Mouse (Mus musculus): ENCODE results near the gene BC030867. TPM values are rescaled to one million over a fixed set of nuclear protein-coding genes. Genes with fewer than 3 reads are reported as not detected.

Gene BC030867
- total RNA-seq, 2 experiments from 2014 or later, result 0.22 to 0.28 TPM

Small RNAs within 50 kb of the gene (microRNA-seq; reads per million reads assigned to microRNA genes)
- gene Mir8101, result 4.6 to 5.1 reads per million in 2 experiments

Other genes with a start within 250 kb of the BC030867 start
- gene Mpp3, start 220.4 kb upstream of the BC030867 start, total RNA-seq (2021), result 1 to 10 TPM; 1.4 to 1.5 TPM
- 10 to 100 TPM; 49.0 to 52.9 TPM for gene Cd300lg, start 207.4 kb upstream of the BC030867 start, total RNA-seq (2021)
- 1 to 10 TPM; 1.5 to 3.1 TPM for gene Mpp2, start 160.4 kb upstream of the BC030867 start, total RNA-seq (2021)
- not detected for gene Ppy, start 147.6 kb upstream of the BC030867 start, total RNA-seq (2021)
- gene Pyy, start 141.1 kb upstream of the BC030867 start, total RNA-seq (2021), result not detected
- under 1 TPM in 1 of 2 experiments, not detected in 1; 0.13 TPM for gene Nags, start 103.4 kb upstream of the BC030867 start, total RNA-seq (2021)
- gene Tmem101, start 92.5 kb upstream of the BC030867 start, total RNA-seq (2021), result 10 to 100 TPM; 14.1 to 14.9 TPM
- 10 to 100 TPM; 45.5 to 50.6 TPM for gene Lsm12, start 63.6 kb upstream of the BC030867 start, total RNA-seq (2021)
- gene G6pc3, start 59.3 kb upstream of the BC030867 start, total RNA-seq (2021), result 10 to 100 TPM; 54.5 to 56.6 TPM
- 100 to 1,000 TPM; 115 to 117 TPM for gene Hdac5, start 18.7 kb upstream of the BC030867 start, total RNA-seq (2021)
- 1 to 10 TPM; 1.2 TPM for gene Asb16, start 19.9 kb downstream of the BC030867 start, total RNA-seq (2021)
- gene Tmub2, start 36.0 kb downstream of the BC030867 start, total RNA-seq (2021), result 10 to 100 TPM; 24.4 to 26.7 TPM
- 10 to 100 TPM; 19.2 to 22.6 TPM for gene Atxn7l3, start 47.7 kb downstream of the BC030867 start, total RNA-seq (2021)
- 10 to 100 TPM; 49.2 to 49.9 TPM for gene Ubtf, start 70.9 kb downstream of the BC030867 start, total RNA-seq (2021)
- 1 to 10 TPM; 1.4 to 2.3 TPM for gene Slc4a1, start 117.3 kb downstream of the BC030867 start, total RNA-seq (2021)
- under 1 TPM in 1 of 2 experiments, not detected in 1; 0.64 TPM for gene Rundc3a, start 144.5 kb downstream of the BC030867 start, total RNA-seq (2021)
- gene Slc25a39, start 159.1 kb downstream of the BC030867 start, total RNA-seq (2021), result 100 to 1,000 TPM; 187 to 194 TPM
- gene Grn, start 181.4 kb downstream of the BC030867 start, total RNA-seq (2021), result 10 to 100 TPM; 82.0 to 98.0 TPM
- gene Fam171a2, start 198.8 kb downstream of the BC030867 start, total RNA-seq (2021), result 1 to 10 TPM; 3.4 to 4.8 TPM
- 1 to 10 TPM; 4.1 to 4.4 TPM for gene Itga2b, start 221.2 kb downstream of the BC030867 start, total RNA-seq (2021)